Mouse (Mus musculus): Measurements from ENCODE around the gene Ndufc2.

Gene Ndufc2

GRCm38 (mm10) chr7:97399960-97400715 is at the start of gene Ndufc2:
Ndufc2 (plus strand) TSS chr7:97400003.
- no peak for DNase-seq (ENCODE audit: low spot score)

GRCm38 (mm10) chr7:97350891-97351290 is 48.9 kb upstream of the Ndufc2 start:
- no peak for DNase-seq (ENCODE audit: low spot score)

- DNase-seq (ENCODE audit: low spot score) = no peak
Measured at GRCm38 (mm10) chr7:97351792-97352513, 47.9 kb upstream of the Ndufc2 start.

- DNase-seq (ENCODE audit: low spot score) = no peak
Measured at GRCm38 (mm10) chr7:97353356-97353755, 46.4 kb upstream of the Ndufc2 start.

- DNase-seq (ENCODE audit: low spot score) = no peak
Measured at GRCm38 (mm10) chr7:97355068-97355841, 44.5 kb upstream of the Ndufc2 start.

GRCm38 (mm10) chr7:97356253-97356652 is 43.5 kb upstream of the Ndufc2 start:
- no peak for DNase-seq (ENCODE audit: low spot score)

GRCm38 (mm10) chr7:97356875-97357276 is 42.9 kb upstream of the Ndufc2 start:
- DNase-seq (ENCODE audit: low spot score) = no peak

GRCm38 (mm10) chr7:97357840-97358239 is 42.0 kb upstream of the Ndufc2 start:
- DNase-seq (ENCODE audit: low spot score) = no peak

- no peak for DNase-seq (ENCODE audit: low spot score)
Measured at GRCm38 (mm10) chr7:97358347-97358746, 41.5 kb upstream of the Ndufc2 start.

- DNase-seq (ENCODE audit: low spot score) = no peak
Measured at GRCm38 (mm10) chr7:97360166-97360565, 39.6 kb upstream of the Ndufc2 start.

- DNase-seq (ENCODE audit: low spot score) = no peak
Measured at GRCm38 (mm10) chr7:97360955-97361354, 38.8 kb upstream of the Ndufc2 start.

GRCm38 (mm10) chr7:97361467-97361866 is 38.3 kb upstream of the Ndufc2 start:
- no peak for DNase-seq (ENCODE audit: low spot score)

- DNase-seq (ENCODE audit: low spot score) = no peak
Measured at GRCm38 (mm10) chr7:97365887-97366286, 33.9 kb upstream of the Ndufc2 start.

- no peak for DNase-seq (ENCODE audit: low spot score)
Measured at GRCm38 (mm10) chr7:97375101-97375500, 24.7 kb upstream of the Ndufc2 start.

- no peak for DNase-seq (ENCODE audit: low spot score)
Measured at GRCm38 (mm10) chr7:97375906-97376305, 23.9 kb upstream of the Ndufc2 start.

GRCm38 (mm10) chr7:97379304-97379703 is 20.5 kb upstream of the Ndufc2 start:
- DNase-seq (ENCODE audit: low spot score) = no peak

- DNase-seq (ENCODE audit: low spot score) = no peak
Measured at GRCm38 (mm10) chr7:97380500-97381123, 19.2 kb upstream of the Ndufc2 start.

- no peak for DNase-seq (ENCODE audit: low spot score)
Measured at GRCm38 (mm10) chr7:97382661-97383060, 17.1 kb upstream of the Ndufc2 start.

- no peak for DNase-seq (ENCODE audit: low spot score)
Measured at GRCm38 (mm10) chr7:97383496-97384132, 16.2 kb upstream of the Ndufc2 start.

GRCm38 (mm10) chr7:97386106-97386805 is 13.5 kb upstream of the Ndufc2 start:
- DNase-seq (ENCODE audit: low spot score) = no peak

- no peak for DNase-seq (ENCODE audit: low spot score)
Measured at GRCm38 (mm10) chr7:97386806-97387370, 12.9 kb upstream of the Ndufc2 start.
